Mouse (Mus musculus) liver, embryonic 14 days (tissue): ENCODE data around the gene B230104I21Rik. TPM values are rescaled to one million over a fixed set of nuclear protein-coding genes. Genes with fewer than 3 reads are reported as not detected.

Experiments
- polyA plus RNA-seq: library from polyadenylated mRNA; depleted of rRNA; stranded (reverse); fragments of >200 nt; gene quantifications from 2 replicates; pipeline ENCODE4 v1.2.3, GENCODE M21; 2012; rRNA removed

Gene B230104I21Rik
- polyA plus RNA-seq = not detected in 2 replicates

DNA sequence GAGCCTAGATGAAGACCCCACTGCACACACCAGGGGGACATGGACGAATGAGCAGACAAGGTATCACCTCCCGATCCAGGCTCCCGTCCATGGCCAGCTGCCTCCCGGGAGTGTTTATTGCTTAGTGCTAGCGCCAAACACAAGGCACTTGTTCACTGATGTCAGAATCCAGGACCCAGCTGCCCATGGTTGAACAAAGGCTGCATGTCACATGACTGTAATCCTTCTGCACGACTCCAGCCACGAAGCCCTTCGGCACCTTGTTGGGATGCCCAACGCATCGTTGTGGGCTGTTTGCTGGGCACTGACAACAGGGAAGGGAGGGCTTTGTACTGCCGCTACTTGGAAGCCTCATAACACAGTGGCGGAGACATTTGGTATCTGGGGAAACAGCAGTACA lies at the start of gene B230104I21Rik:
TSS of gene B230104I21Rik (plus strand) at position 367 of the 400 bp plus-strand sequence.

GRCm38 (mm10) chr4:154301466-154301881 lies 34.5 kb upstream of the B230104I21Rik start, which contains the start of gene Arhgef16:
Arhgef16 (minus strand) TSS chr4:154301676.

Other genes starting within 250 kb of the B230104I21Rik start
- 0.01 TPM in 1 of 2 replicates, not detected in the other for gene Trp73, start 195.9 kb upstream of the B230104I21Rik start, polyA plus RNA-seq
- 14.0 and 16.0 TPM in 2 replicates for gene Wrap73, start 193.8 kb upstream of the B230104I21Rik start, polyA plus RNA-seq
- gene Tprgl, start 175.5 kb upstream of the B230104I21Rik start, polyA plus RNA-seq = 62.7 and 71.1 TPM in 2 replicates
- 0.53 and 0.70 TPM in 2 replicates for gene Megf6, start 165.4 kb upstream of the B230104I21Rik start, polyA plus RNA-seq
- 2.0 and 2.4 TPM in 2 replicates for gene Arhgef16, start 34.5 kb upstream of the B230104I21Rik start, polyA plus RNA-seq